Mouse (Mus musculus) CH12.LX (cell line): Measurements from ENCODE around the gene Gm20388. TPM values are rescaled to one million over a fixed set of nuclear protein-coding genes. Genes with fewer than 3 reads are reported as not detected.

Experiments
- DNase-seq: peaks from one replicate; pipeline ENCODE4 v3.0.0-alpha.2; 2013; ENCODE audit errors: extremely low read depth
- H3K27ac ChIP-seq: 2 replicates; pipeline ENCODE4 v1.5.1; 2012; ENCODE audit warnings: low read depth, mild to moderate bottlenecking, control low read depth, moderate library complexity; ENCODE audit not compliant: insufficient read depth
- H3K27me3 ChIP-seq: replicated peaks from 2 replicates; pipeline ENCODE3; 2012; ENCODE audit warnings: inconsistent platforms
- H3K36me3 ChIP-seq, 2 experiments: replicated peaks in 1 of 2; 2 replicates each; pipeline versions ENCODE3 to v1.6.1; 2012; ENCODE audit warnings: inconsistent platforms in 1 of 2, low read length in 1 of 2, mild to moderate bottlenecking in 1 of 2, mixed read lengths in 1 of 2, moderate library complexity in 1 of 2; ENCODE audit not compliant: control insufficient read depth in 1 of 2, insufficient read depth in 1 of 2
- H3K4me1 ChIP-seq, 2 experiments: 2 replicates each; pipeline ENCODE4 v1.6.1; 2012; ENCODE audit warnings: inconsistent platforms in 1 of 2, moderate library complexity in 1 of 2; ENCODE audit not compliant: insufficient read depth in 2 of 2, control insufficient read depth in 1 of 2
- H3K4me2 ChIP-seq: 2 replicates; pipeline ENCODE4 v1.6.1; 2012; ENCODE audit warnings: low read depth, mild to moderate bottlenecking, control low read depth; ENCODE audit not compliant: poor library complexity, insufficient read depth, severe bottlenecking
- H3K4me3 ChIP-seq, 3 experiments: fragments of 150-350 bp in 1 of 3; sonication (generic) in 1 of 3; replicated peaks in 1 of 3; 2 replicates each; pipeline versions ENCODE3 to v1.5.1; 2011 to 2012; ENCODE audit warnings: low read depth in 2 of 3, low read length in 2 of 3, mild to moderate bottlenecking in 2 of 3, moderate library complexity in 2 of 3, control low read depth in 1 of 3, improper control_type of control experiment in 1 of 3, inconsistent platforms in 1 of 3, mixed read lengths in 1 of 3; ENCODE audit not compliant: poor library complexity in 1 of 3
- H3K79me2 ChIP-seq: replicated peaks from 2 replicates; pipeline ENCODE4 v1.6.1; 2012; ENCODE audit warnings: mild to moderate bottlenecking, moderate library complexity; ENCODE audit not compliant: control insufficient read depth, poor library complexity, insufficient read depth, severe bottlenecking; ENCODE audit errors: extremely low read depth
- H3K9ac ChIP-seq: 2 replicates; pipeline ENCODE4 v1.6.1; 2012; ENCODE audit warnings: low read depth, mild to moderate bottlenecking, control low read depth, moderate library complexity; ENCODE audit not compliant: insufficient read depth
- H3K9me3 ChIP-seq: replicated peaks from 2 replicates; pipeline ENCODE3; 2012; ENCODE audit warnings: low read length, inconsistent platforms, mixed read lengths
- BHLHE40 ChIP-seq: IDR thresholded peaks from 2 replicates; pipeline ENCODE4 v1.6.1; 2011; ENCODE audit warnings: mild to moderate bottlenecking, low read depth, low read length, improper control_type of control experiment
- CHD1 ChIP-seq: IDR thresholded peaks from 2 replicates; pipeline ENCODE4 v1.6.1; 2012; ENCODE audit warnings: low read depth, low read length, improper control_type of control experiment, inconsistent platforms
- CHD2 ChIP-seq: IDR thresholded peaks from 2 replicates; pipeline ENCODE4 v1.6.1; 2011; ENCODE audit warnings: low read length, improper control_type of control experiment
- CTCF ChIP-seq, 2 experiments: IDR thresholded peaks in 1 of 2; conservative IDR thresholded peaks in 1 of 2; 2 replicates each; pipeline ENCODE4 v1.5.1; 2011 to 2012; ENCODE audit warnings: low read depth in 2 of 2, low read length in 2 of 2, improper control_type of control experiment in 1 of 2, inconsistent platforms in 1 of 2, mild to moderate bottlenecking in 1 of 2, moderate library complexity in 1 of 2
- E2F4 ChIP-seq: IDR thresholded peaks from 2 replicates; pipeline ENCODE4 v1.6.1; 2011; ENCODE audit warnings: low read depth, low read length, improper control_type of control experiment; ENCODE audit not compliant: insufficient replicate concordance
- EP300 ChIP-seq: IDR thresholded peaks from 2 replicates; pipeline ENCODE4 v1.6.1; 2011; ENCODE audit warnings: low read length, improper control_type of control experiment
- ETS1 ChIP-seq: conservative IDR thresholded peaks from 2 replicates; pipeline ENCODE4 v1.6.1; 2012; ENCODE audit warnings: low read depth, mild to moderate bottlenecking, inconsistent platforms, low read length, improper control_type of control experiment, moderate library complexity
- GABPA ChIP-seq: IDR thresholded peaks from 2 replicates; pipeline ENCODE4 v1.6.1; 2012; ENCODE audit warnings: low read depth, low read length, improper control_type of control experiment, inconsistent platforms; ENCODE audit not compliant: insufficient replicate concordance
- IRF4 ChIP-seq: IDR thresholded peaks from 2 replicates; pipeline ENCODE4 v1.6.1; 2014; ENCODE audit warnings: low read depth, mild to moderate bottlenecking, inconsistent platforms, low read length, improper control_type of control experiment
- JUN ChIP-seq: IDR thresholded peaks from 2 replicates; pipeline ENCODE4 v1.6.1; 2011; ENCODE audit warnings: low read depth, mild to moderate bottlenecking, low read length, improper control_type of control experiment, moderate library complexity; ENCODE audit not compliant: insufficient read depth
- JUND ChIP-seq: conservative IDR thresholded peaks from 2 replicates; pipeline ENCODE4 v1.6.1; 2011; ENCODE audit warnings: low read depth, low read length, improper control_type of control experiment
- KAT2A ChIP-seq: IDR thresholded peaks from 2 replicates; pipeline ENCODE4 v1.6.1; 2012; ENCODE audit warnings: low read length, improper control_type of control experiment, inconsistent platforms; ENCODE audit not compliant: insufficient replicate concordance
- MAFK ChIP-seq: IDR thresholded peaks from 2 replicates; pipeline ENCODE4 v1.6.1; 2011; ENCODE audit warnings: low read length, improper control_type of control experiment; ENCODE audit not compliant: insufficient replicate concordance
- MAX ChIP-seq: IDR thresholded peaks from 2 replicates; pipeline ENCODE4 v1.6.1; 2011; ENCODE audit warnings: low read length, improper control_type of control experiment
- MAZ ChIP-seq: IDR thresholded peaks from 2 replicates; pipeline ENCODE4 v1.6.1; 2012; ENCODE audit warnings: low read depth, mild to moderate bottlenecking, inconsistent platforms, low read length, improper control_type of control experiment, moderate library complexity
- MEF2A ChIP-seq: IDR thresholded peaks from 2 replicates; pipeline ENCODE4 v1.6.1; 2014; ENCODE audit warnings: low read depth, mild to moderate bottlenecking, inconsistent platforms, low read length, improper control_type of control experiment, borderline replicate concordance
- MXI1 ChIP-seq: IDR thresholded peaks from 2 replicates; pipeline ENCODE4 v1.6.1; 2011; ENCODE audit warnings: mild to moderate bottlenecking, low read depth, low read length, improper control_type of control experiment
- MYC ChIP-seq: IDR thresholded peaks from 2 replicates; pipeline ENCODE4 v1.6.1; 2011; ENCODE audit warnings: low read depth, mild to moderate bottlenecking, improper control_type of control experiment, low read length
- NELFE ChIP-seq: IDR thresholded peaks from 2 replicates; pipeline ENCODE4 v1.6.1; 2011; ENCODE audit warnings: low read depth, low read length, improper control_type of control experiment
- NRF1 ChIP-seq: IDR thresholded peaks from 2 replicates; pipeline ENCODE4 v1.6.1; 2014; ENCODE audit warnings: low read depth, mild to moderate bottlenecking, inconsistent platforms, low read length, improper control_type of control experiment, moderate library complexity
- PAX5 ChIP-seq: IDR thresholded peaks from 2 replicates; pipeline ENCODE4 v1.6.1; 2012; ENCODE audit warnings: low read length, inconsistent platforms, mixed read lengths
- POLR2A ChIP-seq: IDR thresholded peaks from 2 replicates; pipeline ENCODE4 v1.6.1; 2011; ENCODE audit warnings: low read depth, mild to moderate bottlenecking, improper control_type of control experiment, low read length
- RAD21 ChIP-seq: IDR thresholded peaks from 2 replicates; pipeline ENCODE4 v1.6.1; 2011; ENCODE audit warnings: low read depth, mild to moderate bottlenecking, low read length, improper control_type of control experiment, moderate library complexity
- RCOR1 ChIP-seq: conservative IDR thresholded peaks from 2 replicates; pipeline ENCODE4 v1.6.1; 2012; ENCODE audit warnings: low read depth, mild to moderate bottlenecking, inconsistent platforms, low read length, improper control_type of control experiment
- SIN3A ChIP-seq: IDR thresholded peaks from 2 replicates; pipeline ENCODE4 v1.6.1; 2012; ENCODE audit warnings: low read length, improper control_type of control experiment, inconsistent platforms
- TBP ChIP-seq: conservative IDR thresholded peaks from 2 replicates; pipeline ENCODE4 v1.6.1; 2011; ENCODE audit warnings: low read depth, low read length, improper control_type of control experiment
- TCF12 ChIP-seq: IDR thresholded peaks from 2 replicates; pipeline ENCODE4 v1.6.1; 2014; ENCODE audit warnings: low read depth, mild to moderate bottlenecking, inconsistent platforms, low read length, improper control_type of control experiment
- UBTF ChIP-seq: IDR thresholded peaks from 2 replicates; pipeline ENCODE4 v1.6.1; 2012; ENCODE audit warnings: low read depth, mild to moderate bottlenecking, inconsistent platforms, low read length, improper control_type of control experiment, moderate library complexity
- USF1 ChIP-seq: IDR thresholded peaks from 2 replicates; pipeline ENCODE4 v1.6.1; 2014; ENCODE audit warnings: low read depth, mild to moderate bottlenecking, inconsistent platforms, low read length, improper control_type of control experiment
- USF2 ChIP-seq: conservative IDR thresholded peaks from 2 replicates; pipeline ENCODE4 v1.6.1; 2011; ENCODE audit warnings: low read depth, low read length, improper control_type of control experiment
- ZC3H11A ChIP-seq: IDR thresholded peaks from 2 replicates; pipeline ENCODE4 v1.6.1; 2012; ENCODE audit warnings: low read depth, mild to moderate bottlenecking, inconsistent platforms, low read length, improper control_type of control experiment
- ZMIZ1 ChIP-seq: IDR thresholded peaks from 2 replicates; pipeline ENCODE4 v1.6.1; 2012; ENCODE audit warnings: low read depth, mild to moderate bottlenecking, inconsistent platforms, low read length, improper control_type of control experiment
- ZNF384 ChIP-seq: IDR thresholded peaks from 2 replicates; pipeline ENCODE4 v1.6.1; 2012; ENCODE audit warnings: low read depth, low read length, improper control_type of control experiment, inconsistent platforms
- dilution Hi-C: fragments of 300-500 bp; cut with MboI; formaldehyde crosslinking; loops from 2 replicates; pipeline ENCODE4 v1.14.3; 2020; ENCODE audit warnings: low sequenced_read_pairs; ENCODE audit not compliant: extremely low pct_unique_long_range_greater_than_20kb, extremely low pct_ligation_motif_present
- in situ Hi-C: fragments of 300-500 bp; cut with MboI; formaldehyde crosslinking; loops from 3 replicates; pipeline ENCODE4 v1.14.3; 2019; ENCODE audit warnings: low sequenced_read_pairs, low pct_ligation_motif_present, low pct_unique_long_range_greater_than_20kb, mixed read lengths
- polyA plus RNA-seq: library from polyadenylated mRNA; unstranded; fragments of >175 nt; gene quantifications from 2 replicates; pipeline ENCODE4 v1.2.1, GENCODE M21; 2012; ENCODE audit warnings: low read depth; ENCODE audit not compliant: insufficient read length
- total RNA-seq, 2 experiments: library from RNA; depleted of rRNA; stranded (reverse); fragments of 300-350 nt in 1 of 2; fragments of >200 nt in 1 of 2; gene quantifications; 2 replicates each; pipeline ENCODE4 v1.2.3; 2012 to 2014

Gm20388 gene
- total and polyA plus RNA-seq, 3 experiments = 14.8 to 26.3 (median 22.2) TPM

DNA sequence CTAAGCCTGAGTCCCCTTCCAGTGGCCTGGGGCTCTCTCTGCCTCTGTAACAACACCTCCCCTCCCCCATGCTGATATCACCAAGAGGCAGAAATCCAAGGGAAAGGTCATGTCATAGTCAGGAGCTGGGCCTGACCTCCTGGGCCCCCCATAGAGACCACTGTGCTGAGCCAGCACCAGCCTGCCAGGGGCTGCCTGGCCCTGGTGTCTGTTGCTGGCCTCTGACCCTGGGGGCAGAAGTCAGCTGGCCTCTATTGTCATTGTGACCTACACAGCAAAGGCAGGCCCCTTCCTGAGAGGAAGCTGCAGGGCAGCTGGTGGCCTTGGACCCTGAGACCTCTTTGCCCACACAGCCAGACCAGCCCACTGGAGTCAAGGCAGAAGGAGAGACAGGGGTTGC is 909.3 kb downstream of the Gm20388 start:
- Histone ChIP-seq H3K4me1 (peaks cover 0 to 7% of the 10 kb centered on the region in 2 experiments; a peak in 2 of 4 replicates), H3K36me3 (no peaks in the 10 kb centered on the region), H3K4me3 (no peak overlapping the region), H3K79me2 (no peaks in the 10 kb centered on the region), H3K9me3 (peaks cover 13% of the 10 kb centered on the region), H3K9ac (no peak overlapping the region), H3K27ac (no peak overlapping the region), H3K27me3 (peaks cover 30% of the 10 kb centered on the region), H3K4me2 (no peak overlapping the region)
- dilution Hi-C loops = no loop called here
- no peak for DNase-seq
- TF ChIP-seq MAFK = no peak
- no peak for TF ChIP-seq USF2
- TF ChIP-seq NRF1 = no peak
- TF ChIP-seq NELFE = no peak
- TF ChIP-seq ETS1 = no peak
- TF ChIP-seq GABPA = no peak
- TF ChIP-seq EP300 = no peak
- no peak for TF ChIP-seq ZNF384
- TF ChIP-seq TBP = no peak
- no peak for TF ChIP-seq CHD2
- TF ChIP-seq UBTF = no peak
- no peak for TF ChIP-seq CTCF (conservative IDR thresholded peaks at IDR 0.05 in 1 of 2, IDR thresholded peaks at IDR 0.05 in 1 of 2; ENCODE audit: low read depth in 2 of 2, low read length in 2 of 2)
- TF ChIP-seq TCF12 = no peak
- TF ChIP-seq BHLHE40 = no peak
- TF ChIP-seq ZMIZ1 = no peak
- in situ Hi-C loops = loop anchor here (10.0 kb wide), 1 partner anchor 245 kb away; no protein-coding TSS in a partner anchor

DNA sequence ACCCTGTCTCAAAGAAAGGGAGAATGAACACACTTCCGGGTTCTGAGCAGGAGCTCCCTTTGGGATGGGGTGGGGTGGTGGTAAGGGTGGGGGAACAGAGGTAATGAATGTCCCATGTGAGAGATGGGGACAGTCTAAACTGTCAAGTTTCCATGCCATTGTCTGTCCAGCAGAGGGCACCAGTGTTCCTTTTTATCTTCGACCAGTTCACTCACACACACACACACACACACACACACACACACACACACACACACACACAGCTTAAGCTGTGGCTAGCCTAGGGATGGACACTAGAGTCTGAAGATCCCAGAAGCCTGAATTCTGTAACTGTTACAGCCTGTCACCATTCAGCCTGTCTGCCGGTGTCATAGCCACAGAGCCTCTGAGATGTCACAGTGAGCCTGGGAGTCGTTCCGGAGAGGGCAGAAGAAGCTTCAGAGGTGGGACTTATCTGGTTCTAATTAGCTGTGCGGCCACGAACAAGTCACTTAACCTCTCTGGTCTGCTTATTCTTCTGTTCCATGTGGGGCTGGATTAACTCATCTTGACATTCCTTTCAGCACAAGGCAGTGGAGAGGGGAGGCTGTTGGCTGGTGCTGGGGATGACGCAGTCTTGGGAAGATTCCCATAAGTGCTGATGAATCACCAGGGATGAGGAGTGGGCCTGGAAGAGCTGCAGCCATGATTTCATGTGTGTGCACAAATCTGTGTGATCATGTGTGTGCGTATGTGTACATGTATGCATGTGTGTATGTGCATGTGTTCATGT is 910.9 kb downstream of the Gm20388 start:
- H3K27ac ChIP-seq = no peak overlapping the region
- TF ChIP-seq E2F4 (no peak), MAZ (no peak), ZNF384 (no peak), MYC (no peak), BHLHE40 (no peak), JUN (no peak), RAD21 (peak; percentile 75), MAX (no peak), MXI1 (no peak), USF2 (no peak), USF1 (no peak), RCOR1 (no peak), UBTF (no peak), CHD1 (no peak), JUND (no peak), SIN3A (no peak), POLR2A (no peak), KAT2A (no peak), ZC3H11A (0 out of 2 replicates have a peak, but pooled peaks have one; percentile 14), PAX5 (no peak), MEF2A (no peak), EP300 (no peak), IRF4 (no peak)

More for the DNA sequence above, 910.9 kb downstream of the Gm20388 start:
- no peak overlapping the region for H3K4me3 ChIP-seq
- no peak overlapping the region for H3K9ac ChIP-seq
- no peak overlapping the region for H3K4me2 ChIP-seq
- H3K9me3 ChIP-seq = peaks cover 13% of the 10 kb centered on the region
- peak; percentile 72 for DNase-seq
- peaks cover 0 to 10% of the 10 kb centered on the region in 2 experiments; a peak in 2 of 4 replicates for H3K4me1 ChIP-seq
- H3K27me3 ChIP-seq = peaks cover 38% of the 10 kb centered on the region
- dilution Hi-C loops (no loop called here), in situ Hi-C loops (no loop called here)
- H3K79me2 ChIP-seq = no peaks in the 10 kb centered on the region
- no peaks in the 10 kb centered on the region for H3K36me3 ChIP-seq
